Mouse (Mus musculus): ENCODE results near the gene Zfp865.

GRCm38 (mm10) chr7:5044981-5045380 lies 24.8 kb downstream of the Zfp865 start:
- TF ChIP-seq POLR2A (IDR thresholded peaks at IDR 0.05; ENCODE audit: control insufficient read depth, low read depth, low read length), result no peak
- no peak for TF ChIP-seq CTCF (IDR thresholded peaks at IDR 0.05; ENCODE audit: control insufficient read depth, insufficient read depth, insufficient replicate concordance, low read depth, low read length)
